Mouse (Mus musculus) ovary, postnatal 10 days (tissue): Measurements from ENCODE around the gene Ccl7.

Experiments
- DNase-seq: peaks from one replicate; pipeline ENCODE4 v3.0.0; 2022; ENCODE audit warnings: low spot score

The Ccl7 gene

DNA sequence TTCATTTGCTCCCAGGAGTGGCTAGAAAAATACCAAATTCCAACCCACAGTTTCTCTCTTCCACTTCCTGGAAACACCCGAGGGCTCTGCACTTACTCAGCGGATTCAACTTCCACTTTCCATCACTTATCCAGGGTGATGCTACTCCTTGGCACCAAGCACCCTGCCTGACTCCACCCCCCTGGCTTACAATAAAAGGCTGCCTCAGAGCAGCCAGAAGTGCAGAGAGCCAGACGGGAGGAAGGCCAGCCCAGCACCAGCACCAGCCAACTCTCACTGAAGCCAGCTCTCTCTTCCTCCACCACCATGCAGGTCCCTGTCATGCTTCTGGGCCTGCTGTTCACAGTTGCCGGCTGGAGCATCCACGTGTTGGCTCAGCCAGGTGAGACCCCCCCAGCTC is 10.2 kb upstream of the Ccl7 start, which contains the start of gene Ccl2:
Gene Ccl2 (plus strand): TSS at position 216 of the 400 bp plus-strand sequence.
- DNase-seq: peak; percentile 9

DNA sequence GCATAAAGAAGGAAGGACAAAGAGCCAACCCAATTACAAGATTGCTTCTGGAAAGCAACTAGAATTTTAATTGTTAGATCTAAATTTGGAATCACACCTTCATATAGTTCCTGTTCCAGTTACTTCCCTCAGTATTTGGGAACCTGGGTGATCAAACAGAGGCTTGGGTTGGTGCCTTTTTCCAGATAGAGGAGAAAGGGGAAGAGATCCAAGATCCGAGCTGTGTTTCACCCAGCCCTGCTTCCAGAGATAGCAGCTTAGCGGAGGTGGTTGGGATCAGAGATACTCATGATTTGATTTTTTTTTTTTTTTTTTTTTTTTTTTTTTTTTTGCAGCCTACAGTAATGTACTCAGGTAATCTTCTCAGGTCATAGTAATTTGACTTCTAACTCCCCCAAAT is 9.7 kb upstream of the Ccl7 start:
- DNase-seq: no peak

DNA sequence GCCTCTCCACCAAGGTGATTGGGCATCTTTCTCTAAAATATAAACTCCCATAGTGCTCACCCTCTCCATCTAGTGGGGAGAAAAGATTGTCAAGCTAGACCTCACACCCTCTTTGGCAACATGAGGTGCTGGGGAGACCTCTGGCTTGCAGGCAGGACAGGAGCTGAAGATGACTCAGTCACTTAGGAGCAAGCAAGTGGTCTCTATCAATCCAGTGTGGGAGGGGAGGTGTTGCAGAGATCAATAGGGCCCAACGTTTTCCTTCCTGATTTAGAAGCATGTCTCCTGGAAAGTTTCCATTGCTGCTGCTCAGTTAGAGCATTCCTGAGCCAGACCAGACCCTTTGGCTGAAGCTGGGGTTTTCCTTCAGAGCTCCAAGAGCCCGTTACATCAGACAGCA is 7.0 kb upstream of the Ccl7 start, which contains the start of gene Gm17268:
Gene Gm17268 (minus strand): TSS at position 28 of the 400 bp plus-strand sequence.
- no peak for DNase-seq

DNA sequence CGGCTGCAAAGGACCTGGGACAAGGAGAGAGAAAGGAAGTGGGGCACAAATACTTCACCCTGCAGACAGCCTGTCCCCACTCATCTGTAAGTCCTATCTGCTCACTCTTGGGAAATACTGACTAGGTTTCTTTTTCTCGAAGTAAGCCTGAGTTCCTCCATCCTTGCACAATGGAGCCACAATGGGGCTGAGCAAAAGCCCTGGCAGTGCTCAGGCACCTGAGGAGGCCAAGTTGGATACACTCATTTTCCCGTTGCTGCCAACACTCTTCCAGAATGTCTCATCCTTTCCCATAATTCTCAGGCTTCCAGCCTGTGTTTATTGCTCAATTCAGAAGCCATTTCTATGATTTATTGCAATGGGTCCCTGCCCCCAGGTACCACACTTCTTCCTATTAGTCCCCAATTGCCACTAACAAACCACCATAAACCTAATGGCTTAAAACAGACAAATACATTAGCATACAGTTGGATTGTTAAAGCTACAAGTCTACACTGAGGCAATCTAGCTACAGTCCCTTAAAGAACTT is 6.3 kb upstream of the Ccl7 start:
- DNase-seq: no peak

DNA sequence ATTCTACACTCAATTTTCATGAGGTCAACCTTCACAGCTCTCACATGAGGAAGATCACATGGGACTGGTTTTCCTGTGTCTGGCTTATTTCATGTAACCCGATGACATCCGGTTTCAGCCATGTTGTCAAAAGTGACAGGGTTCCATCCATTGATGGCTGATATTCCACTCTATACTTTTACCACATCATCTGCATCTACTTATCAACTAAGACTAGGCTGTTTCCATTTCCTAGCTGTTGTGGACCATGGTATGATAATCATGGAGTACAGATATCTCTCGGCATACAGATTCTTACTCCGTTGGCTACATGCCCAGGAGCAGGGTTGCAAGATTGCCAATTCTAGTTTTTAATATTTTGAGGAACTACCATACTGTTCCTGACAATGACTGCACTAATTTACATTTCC is 3.8 kb upstream of the Ccl7 start:
- no peak for DNase-seq

DNA sequence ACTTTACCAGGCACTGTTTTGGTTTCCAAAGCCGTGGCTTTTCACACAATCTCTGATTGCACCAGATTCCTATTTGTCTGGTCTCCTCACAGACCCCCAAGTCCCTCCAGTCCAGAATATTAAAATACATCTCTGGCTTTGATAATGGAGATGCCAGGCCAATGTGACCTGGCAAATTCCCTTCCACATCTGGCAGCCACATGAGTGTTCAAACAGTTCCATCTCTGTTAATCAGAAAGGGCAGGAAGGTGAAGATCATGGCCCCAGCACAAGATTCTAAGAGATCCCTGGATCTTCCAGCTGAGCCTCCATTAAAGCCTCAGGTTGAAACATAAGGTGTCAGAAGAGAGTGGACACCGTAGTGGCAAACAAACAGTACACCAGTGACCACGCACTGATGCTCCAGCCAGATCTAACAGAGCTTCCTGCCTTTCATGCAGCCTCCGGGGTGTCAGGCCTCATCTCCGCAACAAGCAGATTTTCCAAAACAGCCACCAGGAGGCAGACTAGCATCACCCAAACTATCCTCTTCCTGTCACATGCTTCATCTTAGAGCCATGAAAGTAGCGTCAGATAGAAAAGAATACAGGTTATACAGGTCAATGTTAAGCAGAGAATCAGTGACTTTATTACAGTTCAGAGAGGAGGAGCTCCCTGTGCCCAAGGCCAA is 2.4 kb downstream of the Ccl7 start:
- DNase-seq: no peak

DNA sequence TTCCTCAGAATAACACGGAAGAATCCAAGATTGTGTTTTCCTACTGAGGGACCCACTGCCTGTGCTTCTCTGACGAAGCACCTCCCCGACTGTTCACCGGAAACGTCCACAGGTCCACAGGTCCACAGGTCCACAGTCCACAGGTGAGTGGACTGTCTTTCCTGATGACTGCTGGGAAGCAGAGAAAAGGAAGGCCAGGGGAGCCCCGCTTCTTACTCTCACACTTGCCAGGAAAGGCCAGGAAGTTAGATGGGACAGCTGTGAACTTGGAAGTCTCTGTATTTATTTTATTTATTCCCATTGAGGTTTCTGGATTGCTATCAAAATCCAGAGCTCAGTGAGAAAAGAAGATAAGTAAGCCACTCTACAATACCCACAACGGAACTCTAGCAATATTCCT is 8.3 kb downstream of the Ccl7 start:
- DNase-seq: no peak

DNA sequence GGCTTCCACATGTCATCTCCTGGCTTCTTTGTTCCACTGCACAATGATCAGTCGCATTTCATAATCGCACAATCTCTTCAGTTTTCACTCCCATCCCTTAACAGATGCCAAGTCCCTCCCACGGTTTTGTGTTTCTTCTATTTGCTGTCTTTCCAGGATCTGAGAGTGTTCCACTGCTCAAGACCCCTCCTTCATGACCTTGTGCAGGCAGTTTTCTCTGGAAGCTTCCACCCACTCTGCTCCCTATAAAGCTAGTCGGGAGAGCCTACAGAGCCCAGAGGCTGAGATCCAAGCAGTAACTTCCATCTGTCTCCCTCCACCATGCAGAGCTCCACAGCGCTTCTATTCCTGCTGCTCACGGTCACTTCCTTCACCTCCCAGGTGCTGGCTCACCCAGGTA is 12.1 kb downstream of the Ccl7 start, which contains the start of gene Ccl11:
Gene Ccl11 (plus strand): TSS at position 178 of the 400 bp plus-strand sequence.
- DNase-seq: no peak

DNA sequence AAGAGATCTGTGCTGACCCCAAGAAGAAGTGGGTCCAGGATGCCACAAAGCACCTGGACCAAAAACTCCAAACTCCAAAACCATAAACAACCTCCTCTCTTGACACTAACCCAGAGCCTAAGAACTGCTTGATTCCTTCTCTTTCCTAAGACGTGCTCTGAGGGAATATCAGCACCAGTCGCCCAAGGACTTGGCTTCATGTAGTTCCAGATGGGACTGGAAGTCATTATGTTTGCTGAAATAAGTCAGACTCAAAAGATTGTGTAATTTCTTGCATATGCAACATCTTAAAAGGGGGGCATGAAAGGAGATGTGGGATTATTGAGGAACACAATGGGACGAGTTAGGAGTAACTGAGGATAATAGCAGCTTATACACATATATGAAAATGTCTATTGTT is 16.7 kb downstream of the Ccl7 start:
- no peak for DNase-seq

DNA sequence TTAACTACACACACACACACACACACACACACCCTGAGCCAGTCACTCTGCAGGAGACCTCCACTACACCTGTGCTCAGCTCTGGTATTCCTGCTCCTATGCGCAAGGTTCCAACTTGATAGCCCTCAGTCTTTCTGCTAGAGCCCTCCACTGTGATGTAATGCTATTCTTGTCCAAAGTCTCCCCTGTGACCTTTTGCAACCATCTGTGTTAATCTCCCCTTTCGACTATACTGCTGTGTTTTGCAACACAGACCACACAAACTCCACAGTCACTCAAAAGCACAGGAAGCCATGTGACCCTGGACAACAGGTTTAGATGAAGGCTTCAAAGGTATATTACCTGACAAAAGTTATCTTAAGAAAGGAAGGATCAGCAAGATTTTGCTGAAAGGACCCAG is 17.9 kb downstream of the Ccl7 start:
- DNase-seq: no peak

DNA sequence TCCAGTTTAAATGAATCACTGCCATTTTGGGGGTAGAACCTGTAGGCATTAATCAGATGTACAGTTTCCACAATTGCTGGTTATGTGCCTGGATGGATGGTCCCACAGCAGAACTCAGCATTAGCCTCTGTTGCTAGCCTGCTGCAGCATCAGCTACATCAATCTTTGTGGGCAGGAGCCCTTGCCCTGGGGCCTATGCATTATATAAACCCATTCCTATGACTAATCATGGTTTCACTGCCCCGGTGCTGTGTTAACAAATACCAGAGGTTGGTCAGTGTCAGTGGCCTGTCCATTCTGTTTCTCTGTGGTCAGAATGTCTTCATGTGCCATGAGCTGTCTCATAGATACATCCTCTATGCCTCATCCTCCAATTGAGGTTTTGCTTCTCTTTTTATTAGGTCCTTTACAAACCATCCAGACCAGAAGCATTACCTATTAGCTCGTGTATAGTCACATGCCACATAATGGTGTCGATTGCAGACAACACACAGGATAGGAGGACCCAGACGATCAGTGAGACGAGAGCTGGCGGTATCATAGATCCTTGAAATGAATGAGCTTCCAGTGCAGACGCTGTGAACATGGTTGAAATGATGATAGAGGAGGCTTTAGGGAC is 21.6 kb downstream of the Ccl7 start:
- no peak for DNase-seq

DNA sequence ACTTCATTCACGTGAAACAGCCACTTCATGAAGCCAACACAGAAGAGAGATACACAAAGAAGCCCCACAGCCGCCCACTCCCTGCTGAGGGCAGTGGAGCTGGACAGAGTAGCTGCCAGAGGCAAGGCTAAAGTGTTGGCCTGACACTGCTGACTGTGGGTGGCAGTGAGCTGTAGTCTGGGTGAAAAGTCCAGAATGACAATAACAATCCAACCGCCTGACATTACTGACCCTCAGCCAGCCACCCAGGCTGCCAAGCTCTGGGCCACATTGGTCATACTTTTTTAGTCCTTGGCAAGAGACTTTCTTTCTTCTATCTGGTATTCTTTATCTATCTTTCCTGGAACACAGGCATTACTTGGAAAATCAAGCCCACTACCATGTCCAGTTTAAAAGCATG is 25.6 kb downstream of the Ccl7 start:
- DNase-seq: no peak

DNA sequence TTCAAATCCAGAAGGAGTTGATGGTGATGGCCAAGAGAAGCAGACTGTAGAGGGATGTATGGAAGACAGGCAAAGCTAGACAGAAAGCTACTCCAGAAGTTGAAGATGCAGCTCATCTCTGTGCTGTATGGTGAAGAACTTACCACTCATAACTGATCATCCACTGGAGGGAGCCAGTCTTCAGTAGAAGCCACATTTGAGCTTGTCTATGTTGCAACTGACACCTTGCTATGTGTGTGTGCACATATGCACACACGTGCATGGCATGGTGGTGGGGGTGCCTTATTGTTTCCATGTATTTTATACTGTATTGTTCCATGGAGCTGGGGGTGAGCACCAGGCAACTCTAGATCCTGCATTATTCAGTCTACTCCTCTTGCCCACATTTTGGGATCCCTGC is 26.9 kb downstream of the Ccl7 start:
- DNase-seq: no peak

DNA sequence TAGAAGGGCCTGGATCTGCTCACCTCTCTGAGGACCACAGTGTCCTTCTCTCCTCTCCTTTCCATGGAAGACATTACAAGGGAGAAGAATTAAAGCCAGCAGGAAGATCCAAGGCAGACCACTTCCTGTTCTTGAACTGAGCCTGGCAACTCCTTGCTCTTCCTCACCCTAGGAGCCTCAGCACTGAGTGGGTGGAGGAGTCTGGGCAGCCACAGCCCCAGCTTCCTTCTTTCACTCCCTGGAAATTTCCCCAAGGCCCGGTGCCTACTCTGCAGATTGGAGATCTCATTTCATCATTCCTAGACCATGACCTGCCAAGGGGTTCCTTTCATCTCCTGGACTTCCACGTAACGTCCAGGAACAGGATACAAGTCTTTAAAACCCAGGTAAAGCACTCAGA is 27.5 kb downstream of the Ccl7 start:
- no peak for DNase-seq

DNA sequence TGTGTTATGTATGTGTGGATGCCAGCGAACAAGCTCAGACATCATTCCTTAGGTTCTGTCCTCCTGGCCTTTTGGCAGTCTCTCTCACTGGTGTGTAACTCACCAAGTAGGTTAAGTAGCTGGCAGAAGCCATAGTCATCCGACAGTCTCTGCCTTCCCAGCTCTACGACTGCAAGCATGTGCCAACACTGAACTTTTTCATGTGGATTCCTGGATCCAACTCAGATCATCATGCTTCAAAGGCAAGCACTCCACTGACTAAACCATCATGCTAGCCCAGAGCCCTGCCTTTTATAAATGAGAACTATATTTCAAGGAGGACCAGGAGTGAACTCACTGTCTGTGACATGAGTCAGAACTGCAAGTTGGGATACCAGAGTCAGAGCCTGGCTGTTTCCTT is 28.2 kb downstream of the Ccl7 start:
- DNase-seq: no peak

DNA sequence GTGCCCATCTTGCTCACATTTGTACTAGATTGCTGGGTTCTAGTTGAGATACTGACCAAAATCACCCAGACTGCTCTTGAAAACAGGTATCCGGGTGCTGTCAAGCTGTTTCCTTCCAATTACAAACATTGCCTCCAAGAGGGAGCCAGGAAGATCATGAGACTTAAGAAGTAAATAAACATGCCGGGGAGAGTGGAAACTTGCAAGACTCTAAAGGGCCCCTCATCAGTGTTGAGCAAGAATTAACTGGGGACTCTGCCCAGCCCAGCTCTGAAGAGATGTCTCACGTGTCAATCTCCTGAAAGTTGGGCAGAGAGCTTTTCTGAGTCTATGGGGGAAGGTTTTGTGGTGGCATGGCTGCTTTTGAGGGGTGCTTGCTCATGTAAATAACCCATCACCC is 31.5 kb downstream of the Ccl7 start:
- no peak for DNase-seq

DNA sequence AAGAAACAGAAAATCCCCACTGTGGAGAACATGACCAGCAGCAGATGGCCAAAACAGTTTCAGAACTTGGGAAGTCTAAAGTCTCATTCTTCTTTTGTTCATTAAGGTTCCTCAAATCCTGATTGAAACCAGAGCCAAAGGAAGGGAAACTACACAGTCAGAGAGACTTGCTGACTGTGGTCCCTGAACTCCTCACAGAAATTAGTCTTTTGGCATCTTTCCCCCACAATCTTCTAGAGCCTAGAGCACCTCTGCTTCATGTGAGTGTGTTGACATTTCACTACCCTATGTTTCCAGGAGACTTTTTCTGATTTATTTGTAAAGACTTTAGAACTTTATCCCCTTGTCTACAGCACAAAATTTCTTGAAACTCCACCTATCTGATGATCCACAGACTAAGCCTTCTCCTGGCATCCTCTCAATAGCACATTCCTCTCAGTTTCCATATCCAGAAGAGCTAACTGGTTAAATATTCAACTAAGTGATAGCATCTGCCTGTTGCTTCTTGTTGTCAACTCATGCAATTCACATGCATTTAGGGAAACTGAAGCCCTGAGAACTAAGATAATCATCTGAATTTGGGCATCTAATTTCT is 32.7 kb downstream of the Ccl7 start:
- no peak for DNase-seq

DNA sequence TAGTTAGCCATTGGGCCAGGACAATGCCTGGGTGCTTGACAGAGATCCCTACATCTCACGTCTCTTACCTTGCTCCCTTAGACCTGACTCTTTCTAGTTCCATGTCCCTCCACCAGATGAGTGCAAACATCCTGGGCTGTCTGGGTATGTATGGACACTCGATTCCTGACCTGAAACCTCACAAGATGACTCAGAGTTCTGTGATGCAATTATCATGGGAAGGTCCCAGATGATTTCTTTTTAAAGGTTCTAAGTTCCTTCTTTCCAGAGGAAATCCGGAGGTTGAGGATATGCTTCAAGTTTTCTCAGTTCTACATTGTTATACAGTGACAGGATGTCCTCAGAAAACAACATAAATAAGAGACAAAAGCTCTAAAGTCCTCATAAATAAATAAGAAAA is 35.4 kb downstream of the Ccl7 start:
- no peak for DNase-seq

DNA sequence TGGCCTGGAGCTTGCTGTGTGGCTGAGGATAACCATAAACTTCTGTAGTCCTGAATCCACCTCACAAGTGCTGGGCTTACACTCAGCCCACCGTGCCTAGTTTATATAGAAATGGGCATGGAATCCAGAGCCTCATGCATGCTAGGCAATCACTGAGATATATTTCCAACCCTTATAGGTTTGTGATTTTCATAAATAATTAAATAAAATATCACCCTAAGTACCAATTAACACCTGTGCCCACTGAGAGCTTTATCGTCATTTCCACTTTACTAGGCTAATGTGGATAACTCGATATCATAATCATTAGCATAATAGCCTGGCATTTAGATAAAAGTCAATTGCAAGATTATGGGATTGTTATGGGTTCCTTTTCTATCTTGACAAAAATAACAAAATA is 38.8 kb downstream of the Ccl7 start:
- no peak for DNase-seq
